Mouse (Mus musculus): ENCODE results near the gene Oas1c. TPM values are rescaled to one million over a fixed set of nuclear protein-coding genes. Genes with fewer than 3 reads are reported as not detected.
A peak's percentile ranks its signal among the peaks of the same experiment; 100 is the strongest.

The Oas1c gene
- 10 to 100 TPM in 9 of 26 experiments, 1 to 10 TPM in 17; 1.1 to 20.7 (median 7.6) TPM for total RNA-seq (2018; cell fraction: chromatin; rRNA removed)
- 10 to 100 TPM in 13 of 26 experiments, 1 to 10 TPM in 13; 3.4 to 18.4 (median 8.6) TPM for total RNA-seq (2018; cell fraction: cytosol; rRNA removed)
- total RNA-seq (2018; cell fraction: nucleus; rRNA removed): 10 to 100 TPM in 12 of 26 experiments, 1 to 10 TPM in 14; 1.9 to 27.5 (median 9.9) TPM
- polyA plus RNA-seq (2018): 3.1 to 7.0 TPM (median 4.3 TPM) in 3 replicates

DNA sequence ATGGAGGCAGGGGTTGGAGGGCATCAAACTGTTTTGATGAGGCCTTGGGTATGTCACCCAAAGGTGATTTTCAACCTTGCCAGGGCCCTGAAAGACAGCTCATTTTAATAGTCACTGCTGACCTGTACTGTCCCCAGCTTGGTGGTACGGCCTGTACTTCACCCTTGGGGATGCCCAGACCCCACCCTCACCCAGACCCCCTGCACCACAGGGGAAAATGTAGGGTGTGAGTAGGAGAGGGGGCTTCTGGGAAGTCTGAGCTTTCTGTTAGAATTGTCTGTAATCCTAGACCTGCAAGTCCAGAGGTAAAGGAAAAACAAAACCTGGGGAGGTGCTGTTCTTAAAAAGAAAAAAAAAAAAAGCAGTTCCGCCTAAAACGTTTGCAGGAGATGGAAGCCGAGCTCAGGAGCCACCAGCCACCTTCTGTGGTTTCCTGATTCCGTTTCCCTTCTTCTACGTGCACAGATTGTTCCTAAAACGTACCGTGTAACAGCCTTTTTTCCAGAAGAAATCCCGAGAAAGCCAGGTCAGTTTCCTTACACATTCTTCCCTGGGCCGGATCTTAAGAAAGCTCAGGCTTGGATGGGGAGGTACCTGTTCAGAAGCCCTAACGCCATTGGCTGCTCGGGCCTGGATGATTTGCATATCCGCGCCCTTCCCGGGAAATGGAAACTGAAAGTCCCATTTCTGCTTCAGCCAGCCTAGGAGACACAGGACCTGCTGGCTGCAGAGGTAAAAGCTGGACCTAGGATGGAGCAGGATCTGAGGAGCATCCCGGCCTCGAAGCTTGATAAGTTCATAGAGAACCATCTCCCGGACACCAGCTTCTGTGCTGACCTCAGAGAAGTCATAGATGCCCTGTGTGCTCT is at the start of gene Oas1c:
TSS of gene Oas1c (minus strand) at position 564 of the 869 bp plus-strand sequence.
- H3K27ac ChIP-seq: peak within 1 kb of the TSS; percentile 56
- 2% methylated on average over 18 of the region's 18 CpGs for WGBS (ENCODE audit: missing documents)
- peaks cover 33% of the 10 kb centered on the region for H3K79me2 ChIP-seq (ENCODE audit: inconsistent target)
- H3K4me3 ChIP-seq (ENCODE audit: inconsistent target): peak within 1 kb of the TSS; percentile 85
- H3K36me3 ChIP-seq (ENCODE audit: inconsistent target): peaks cover 28% of the 10 kb centered on the region

DNA sequence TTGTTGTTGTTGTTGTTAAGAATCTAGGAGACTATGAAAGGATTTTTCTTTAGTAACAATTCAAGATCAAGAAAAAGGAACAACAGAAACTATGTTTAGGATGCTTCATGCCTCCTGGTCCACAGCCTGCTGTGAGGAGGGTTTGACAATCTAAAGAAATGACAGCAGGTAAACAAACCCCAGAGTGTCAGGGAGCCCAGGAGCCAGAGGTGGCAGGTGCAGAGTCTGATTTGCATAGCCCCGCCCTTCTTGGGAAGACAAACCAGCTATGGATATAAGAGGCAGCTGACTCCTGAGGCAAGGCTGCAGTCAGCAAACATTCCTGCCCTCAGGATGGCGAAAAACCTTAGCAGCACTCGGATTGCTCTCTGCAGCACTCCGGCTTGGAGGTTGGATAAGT is 48.8 kb upstream of the Oas1c start, which contains the start of gene Oas1h:
TSS of gene Oas1h (plus strand) at position 301 of the 400 bp plus-strand sequence.
- Histone ChIP-seq H3K4me3 (ENCODE audit: inconsistent target) (no peak within 1 kb of the TSS), H3K36me3 (ENCODE audit: inconsistent target) (no peaks in the 10 kb centered on the region), H3K79me2 (ENCODE audit: inconsistent target) (no peaks in the 10 kb centered on the region), H3K27ac (no peak within 1 kb of the TSS)
- 65% methylated on average over 4 of the region's 4 CpGs for WGBS (ENCODE audit: missing documents)

DNA sequence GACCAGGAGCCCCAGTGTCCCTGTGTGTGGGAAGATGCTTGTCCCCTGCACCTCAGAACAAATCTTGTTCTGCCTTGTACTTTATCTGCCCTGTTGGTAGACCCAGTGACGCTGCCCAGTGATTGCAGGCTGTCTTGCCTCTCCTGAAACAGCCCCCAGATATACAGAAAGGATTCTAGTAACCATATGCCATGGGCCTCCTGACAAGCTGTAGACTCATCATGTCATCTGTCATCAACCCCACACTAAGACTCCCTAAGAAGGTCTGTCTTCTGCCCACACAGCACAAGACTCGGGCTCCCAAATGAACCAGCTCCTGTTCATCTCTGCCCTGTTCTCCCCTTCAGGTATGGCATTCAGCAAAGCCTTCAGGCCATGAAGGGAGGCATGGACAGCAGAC is 46.9 kb upstream of the Oas1c start:
- Histone ChIP-seq H3K36me3 (ENCODE audit: inconsistent target) (no peaks in the 10 kb centered on the region), H3K27ac (no peak overlapping the region), H3K4me3 (ENCODE audit: inconsistent target) (no peak overlapping the region), H3K79me2 (ENCODE audit: inconsistent target) (no peaks in the 10 kb centered on the region)
- 83% methylated on average over 2 of the region's 2 CpGs for WGBS (ENCODE audit: missing documents)

DNA sequence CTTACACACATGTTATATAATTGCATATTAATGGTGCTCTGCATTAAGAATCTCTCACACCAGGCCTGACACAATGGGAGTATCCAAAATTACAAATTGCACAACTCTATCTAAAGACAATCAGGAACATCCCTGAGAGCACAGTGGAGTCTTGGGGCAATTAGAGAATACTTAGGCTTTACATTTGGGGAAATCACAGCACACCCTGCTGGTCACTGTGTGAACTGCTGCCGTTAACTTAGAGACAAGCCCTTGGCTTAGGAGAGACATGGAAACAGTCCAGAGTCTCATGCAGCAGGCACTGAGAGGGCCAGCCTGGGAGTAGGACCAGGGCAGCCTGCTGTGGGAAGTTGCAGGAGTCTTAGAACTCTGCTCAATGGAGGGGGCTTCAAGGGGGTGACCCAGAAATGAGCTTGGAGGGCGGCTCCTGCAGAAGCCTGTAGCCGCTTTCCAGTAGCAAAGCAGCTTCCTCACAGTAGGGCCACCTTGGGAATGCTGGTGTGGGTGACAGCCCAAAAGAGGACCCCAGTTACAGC is 37.4 kb upstream of the Oas1c start:
- Histone ChIP-seq H3K79me2 (ENCODE audit: inconsistent target) (no peaks in the 10 kb centered on the region), H3K4me3 (ENCODE audit: inconsistent target) (no peak overlapping the region), H3K36me3 (ENCODE audit: inconsistent target) (no peaks in the 10 kb centered on the region), H3K27ac (no peak overlapping the region)
- 65% methylated on average over 3 of the region's 3 CpGs for WGBS (ENCODE audit: missing documents)

DNA sequence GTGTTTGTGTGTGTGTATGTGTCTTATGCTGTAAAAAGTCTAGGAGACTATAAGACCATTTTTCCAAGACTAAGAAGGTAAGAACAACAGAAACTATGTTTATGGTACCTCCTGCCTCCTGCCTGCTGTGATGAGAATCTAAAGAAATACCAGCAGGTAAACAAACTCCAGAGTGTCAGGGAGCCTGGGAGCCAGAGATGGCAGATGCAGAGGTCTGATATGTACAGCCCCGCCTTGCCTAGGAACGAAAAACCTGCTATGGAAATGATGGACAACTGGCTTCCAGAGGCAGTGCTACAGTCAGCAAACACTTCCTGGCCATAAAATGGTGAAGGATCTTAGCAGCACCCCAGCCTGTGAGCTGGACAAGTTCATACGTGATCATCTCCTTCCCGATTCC is 34.8 kb upstream of the Oas1c start, which contains the start of gene Oas1f:
TSS of gene Oas1f (plus strand) at position 301 of the 400 bp plus-strand sequence.
- Histone ChIP-seq H3K79me2 (ENCODE audit: inconsistent target) (no peaks in the 10 kb centered on the region), H3K36me3 (ENCODE audit: inconsistent target) (no peaks in the 10 kb centered on the region), H3K4me3 (ENCODE audit: inconsistent target) (no peak within 1 kb of the TSS), H3K27ac (no peak within 1 kb of the TSS)
- WGBS (ENCODE audit: missing documents): 47% methylated on average over 4 of the region's 4 CpGs

DNA sequence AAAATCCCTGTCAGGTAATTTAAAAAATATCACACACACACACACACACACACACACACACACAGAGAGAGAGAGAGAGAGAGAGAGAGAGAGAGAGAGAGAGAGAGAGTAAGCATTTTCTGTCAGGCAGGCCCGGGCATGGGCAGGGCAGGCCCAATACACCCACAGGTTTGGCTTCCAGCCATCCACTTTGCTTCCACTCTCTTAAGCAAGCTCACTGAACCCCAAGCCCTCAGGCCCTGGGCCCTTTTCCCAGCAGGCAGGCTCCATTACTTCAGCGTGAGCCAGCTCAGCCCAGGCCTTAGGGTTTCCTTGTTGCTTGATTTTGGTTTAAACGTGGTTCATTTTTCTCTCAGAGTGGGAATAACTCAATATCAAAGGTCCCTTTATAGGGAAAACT is 32.4 kb upstream of the Oas1c start:
- Histone ChIP-seq H3K36me3 (ENCODE audit: inconsistent target) (no peaks in the 10 kb centered on the region), H3K4me3 (ENCODE audit: inconsistent target) (no peak overlapping the region), H3K79me2 (ENCODE audit: inconsistent target) (no peaks in the 10 kb centered on the region), H3K27ac (no peak overlapping the region)
- WGBS (ENCODE audit: missing documents): 44% methylated on average over 2 of the region's 3 CpGs

DNA sequence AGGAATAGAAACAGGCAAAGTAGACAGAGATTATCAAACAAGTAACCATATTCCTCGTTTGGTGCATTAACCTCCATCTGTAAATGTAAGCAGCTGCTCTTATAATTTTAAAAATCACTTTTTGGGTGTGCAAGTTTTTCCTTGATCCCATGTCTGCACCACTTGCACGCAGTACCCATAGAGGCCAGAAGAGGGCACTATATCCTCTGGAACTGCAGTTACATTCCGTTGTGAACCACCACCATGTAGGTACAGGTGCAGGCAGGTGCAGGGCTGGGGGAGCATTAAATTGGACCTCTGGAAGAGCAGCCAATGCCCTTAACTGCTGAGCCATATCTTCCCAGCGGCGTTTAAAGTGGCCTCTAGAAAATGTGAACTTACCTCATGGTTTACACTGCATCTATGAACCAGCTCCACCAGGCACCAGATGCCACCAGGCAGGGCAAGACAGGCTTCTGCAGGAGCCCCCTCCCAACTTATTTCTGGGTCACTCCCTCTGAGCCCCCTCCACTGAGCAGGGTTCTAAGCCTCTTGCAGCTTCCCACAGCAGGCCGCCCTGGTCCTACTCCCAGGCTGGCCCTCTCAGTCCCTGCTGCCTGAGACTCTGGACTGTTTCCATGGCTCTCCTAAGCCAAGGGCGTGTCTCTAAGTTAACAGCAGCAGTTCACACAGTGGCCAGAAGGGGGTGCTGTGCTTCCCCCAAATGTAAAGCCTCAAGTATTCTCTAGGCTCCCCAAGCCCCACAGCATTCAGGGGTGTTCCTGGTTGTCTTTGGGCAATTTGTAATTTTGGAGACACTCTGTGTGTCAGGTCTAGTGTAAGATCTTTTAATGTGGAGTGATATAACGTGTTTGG is 24.6 kb upstream of the Oas1c start:
- Histone ChIP-seq H3K27ac (no peak overlapping the region), H3K79me2 (ENCODE audit: inconsistent target) (no peaks in the 10 kb centered on the region), H3K4me3 (ENCODE audit: inconsistent target) (no peak overlapping the region), H3K36me3 (ENCODE audit: inconsistent target) (no peaks in the 10 kb centered on the region)
- 17% methylated on average over 8 of the region's 8 CpGs for WGBS (ENCODE audit: missing documents)

DNA sequence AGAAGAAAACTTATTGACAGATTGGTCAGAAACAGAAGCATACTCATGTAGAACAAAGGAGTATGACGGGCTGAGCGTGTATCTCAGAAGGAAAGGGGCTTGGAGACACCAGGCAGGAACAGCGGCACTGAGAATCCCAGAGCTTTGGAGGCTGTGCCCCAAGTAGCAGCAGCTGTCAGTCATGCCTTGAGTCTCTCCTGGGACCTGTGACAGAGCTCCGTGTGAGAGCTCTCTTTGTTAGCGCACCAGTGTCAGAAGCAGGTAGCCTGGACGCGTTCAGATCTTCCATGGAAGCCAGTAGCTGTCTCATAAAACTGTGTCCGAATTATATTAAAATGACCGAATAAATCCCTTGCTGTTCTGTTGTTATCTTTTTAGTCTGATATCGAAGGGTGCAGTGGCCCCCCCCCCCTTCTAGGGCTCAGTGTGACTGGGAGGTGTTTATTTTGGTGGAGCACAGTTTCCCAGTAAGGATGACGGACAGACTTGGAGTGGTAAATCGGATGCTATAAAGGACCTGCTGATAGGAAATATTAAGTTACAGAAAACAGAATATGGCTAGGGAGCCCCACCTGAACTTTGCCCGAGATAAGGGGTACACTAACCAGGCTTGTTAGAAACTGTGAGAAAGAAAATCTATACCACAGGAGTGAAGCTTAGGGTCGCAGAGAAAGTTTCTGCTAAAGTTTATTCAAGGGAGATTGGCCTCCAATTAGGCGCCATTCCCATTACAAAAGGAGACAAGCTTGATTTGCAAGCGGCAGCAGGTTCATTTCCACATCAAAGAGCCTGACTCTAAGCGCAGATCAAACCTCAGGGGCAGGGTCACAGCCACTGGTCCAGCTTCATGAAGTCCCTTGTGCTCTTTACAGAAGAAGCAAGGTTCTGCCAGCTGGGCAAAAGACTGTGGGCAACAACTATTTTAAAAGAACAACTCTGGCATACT is 21.3 kb upstream of the Oas1c start:
- 30% methylated on average over 17 of the region's 17 CpGs for WGBS (ENCODE audit: missing documents)
- Histone ChIP-seq H3K79me2 (ENCODE audit: inconsistent target) (no peaks in the 10 kb centered on the region), H3K4me3 (ENCODE audit: inconsistent target) (no peak overlapping the region), H3K36me3 (ENCODE audit: inconsistent target) (no peaks in the 10 kb centered on the region), H3K27ac (no peak overlapping the region)

DNA sequence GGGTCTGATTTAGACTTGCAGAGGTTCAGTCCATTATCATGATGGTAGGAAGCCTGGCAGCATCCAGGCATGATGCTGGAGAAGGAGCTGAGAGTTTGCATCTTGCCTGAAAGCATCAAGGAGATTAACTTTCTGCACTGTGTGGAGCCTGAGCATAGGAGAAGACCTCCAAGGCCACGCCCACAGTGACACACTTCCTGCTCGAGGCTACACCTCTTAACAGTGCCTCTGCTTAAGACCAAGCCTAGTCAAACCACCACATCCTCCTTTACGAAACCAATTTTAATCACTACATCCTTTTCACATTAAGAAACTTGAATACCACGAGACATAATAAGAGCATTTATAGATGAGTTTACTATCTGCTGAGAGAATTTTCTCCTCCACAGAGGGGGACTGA is 18.7 kb upstream of the Oas1c start:
- 19% methylated on average over 4 of the region's 4 CpGs for WGBS (ENCODE audit: missing documents)
- Histone ChIP-seq H3K36me3 (ENCODE audit: inconsistent target) (no peaks in the 10 kb centered on the region), H3K4me3 (ENCODE audit: inconsistent target) (no peak overlapping the region), H3K79me2 (ENCODE audit: inconsistent target) (no peaks in the 10 kb centered on the region), H3K27ac (no peak overlapping the region)

DNA sequence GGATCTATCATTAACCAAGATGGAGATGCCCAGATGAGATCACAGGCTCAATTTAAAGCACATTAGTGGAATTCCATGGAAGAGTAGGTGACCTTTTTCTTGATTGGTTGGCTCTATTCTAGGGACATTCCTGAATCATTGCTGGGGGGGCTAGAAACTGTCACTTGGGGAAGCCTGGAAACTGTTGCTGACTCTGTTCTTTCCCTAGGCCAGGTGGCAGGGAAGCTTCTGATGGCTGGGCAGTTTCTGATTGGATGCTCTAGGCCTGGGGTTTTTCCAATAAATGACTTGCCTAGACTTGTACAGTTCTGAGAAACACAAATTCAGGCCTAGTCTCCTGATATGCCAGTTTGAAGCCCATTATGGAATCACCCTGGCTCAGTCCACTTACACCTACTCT is 6.7 kb upstream of the Oas1c start:
- H3K4me3 ChIP-seq (ENCODE audit: inconsistent target): no peak overlapping the region
- peaks cover 96% of the 10 kb centered on the region for H3K36me3 ChIP-seq (ENCODE audit: inconsistent target)
- H3K79me2 ChIP-seq (ENCODE audit: inconsistent target): peaks cover 16% of the 10 kb centered on the region
- H3K27ac ChIP-seq: no peak overlapping the region

DNA sequence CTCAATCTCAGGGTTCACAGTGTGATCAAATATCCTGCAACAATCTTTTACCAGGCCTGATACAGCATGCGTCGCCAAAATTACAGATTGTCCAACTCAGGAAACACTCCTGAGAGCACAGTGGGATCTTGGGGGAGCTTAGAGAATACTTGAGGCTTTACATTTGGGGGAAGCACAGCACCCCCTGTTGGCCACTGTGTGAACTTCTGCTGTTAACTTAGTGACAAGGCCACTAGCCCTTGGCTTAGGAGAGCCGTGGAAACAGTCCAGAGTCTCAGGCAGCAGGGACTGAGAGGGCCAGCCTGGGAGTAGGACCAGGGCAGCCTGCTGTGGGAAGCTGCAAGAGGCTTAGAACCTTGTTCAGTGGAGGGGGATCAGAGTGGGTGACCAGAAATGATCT is 3.6 kb upstream of the Oas1c start:
- Histone ChIP-seq H3K27ac (no peak overlapping the region), H3K4me3 (ENCODE audit: inconsistent target) (no peak overlapping the region), H3K36me3 (ENCODE audit: inconsistent target) (peaks cover 65% of the 10 kb centered on the region), H3K79me2 (ENCODE audit: inconsistent target) (peaks cover 33% of the 10 kb centered on the region)
- WGBS (ENCODE audit: missing documents): 73% methylated on average over 3 of the region's 3 CpGs

DNA sequence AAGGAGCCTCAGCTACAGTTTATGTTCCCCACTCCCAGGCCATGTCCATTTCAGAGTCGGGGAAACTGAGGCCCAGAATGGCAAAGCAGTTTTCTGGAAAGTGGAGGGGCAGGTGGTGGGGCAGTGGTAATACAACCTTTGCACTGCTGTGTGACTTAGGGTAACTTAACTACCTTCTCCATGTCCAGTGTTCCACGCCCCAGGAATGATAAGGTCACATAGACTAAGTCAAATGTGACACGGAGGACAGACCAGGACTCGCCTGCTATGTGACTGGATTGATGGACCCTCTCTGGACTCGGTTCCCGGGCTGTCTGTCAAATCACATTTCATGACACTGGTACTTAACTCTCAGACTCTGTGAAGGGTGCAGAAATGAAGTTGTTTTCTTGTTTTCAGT is 709 bp upstream of the Oas1c start:
- H3K27ac ChIP-seq: peak overlapping the region; percentile 56
- H3K79me2 ChIP-seq (ENCODE audit: inconsistent target): peaks cover 33% of the 10 kb centered on the region
- 55% methylated on average over 6 of the region's 6 CpGs for WGBS (ENCODE audit: missing documents)
- H3K4me3 ChIP-seq (ENCODE audit: inconsistent target): peak overlapping the region; percentile 85
- H3K36me3 ChIP-seq (ENCODE audit: inconsistent target): peaks cover 36% of the 10 kb centered on the region

DNA sequence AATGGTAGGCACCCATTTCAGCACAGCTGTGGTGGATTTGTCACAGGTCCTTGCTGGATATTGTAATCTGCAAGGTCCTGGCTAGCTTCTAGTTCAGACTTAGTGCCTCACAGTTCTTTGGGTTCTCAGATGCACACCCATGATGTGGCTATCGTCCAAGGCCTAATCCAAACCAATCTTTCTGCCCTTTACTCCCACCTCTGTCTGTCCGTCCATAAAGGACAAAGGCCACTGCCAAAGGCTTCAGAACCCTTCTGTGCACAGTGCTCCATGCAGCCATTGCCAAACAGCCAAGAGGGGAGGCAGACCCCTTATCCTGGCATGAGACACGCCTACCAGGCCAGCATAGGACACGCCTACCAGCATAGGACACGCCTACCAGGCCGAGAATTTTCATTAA is 3.1 kb downstream of the Oas1c start:
- WGBS (ENCODE audit: missing documents): 94% methylated on average over 4 of the region's 6 CpGs
- H3K4me3 ChIP-seq (ENCODE audit: inconsistent target): no peak overlapping the region
- H3K79me2 ChIP-seq (ENCODE audit: inconsistent target): peaks cover 19% of the 10 kb centered on the region
- H3K27ac ChIP-seq: no peak overlapping the region
- peaks cover 7% of the 10 kb centered on the region; the same call in 1 of the 2 replicates for H3K36me3 ChIP-seq (ENCODE audit: inconsistent target)
